Mouse (Mus musculus): ENCODE measurements around the gene Rab30.

DNA sequence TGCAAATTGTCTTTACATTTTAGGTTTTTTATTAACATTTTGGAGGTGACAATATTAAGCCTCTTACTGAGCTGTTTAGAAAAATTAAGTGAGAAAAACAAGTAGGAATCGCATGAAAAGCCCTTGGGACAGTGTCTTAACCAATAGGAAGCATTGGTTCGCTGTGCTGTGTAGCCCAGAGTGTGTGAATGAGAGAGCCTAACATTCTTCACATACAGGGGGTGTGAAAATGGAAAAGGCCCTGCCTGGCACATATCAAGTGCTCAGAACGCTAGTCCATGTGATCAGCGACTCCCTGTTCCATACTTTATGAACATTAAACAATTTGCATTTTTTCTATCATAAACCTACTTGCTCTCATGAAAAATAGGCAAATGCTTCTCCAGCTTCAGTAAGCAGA is 17.1 kb upstream of the Rab30 start:
- TF ChIP-seq CTCF (IDR thresholded peaks at IDR 0.05; ENCODE audit: borderline replicate concordance, insufficient read depth, low read depth, low read length) (no peak), POLR2A (IDR thresholded peaks at IDR 0.05; ENCODE audit: borderline replicate concordance, insufficient read depth, low read length) (no peak)

All from cerebellum, adult 2 months (tissue).